Mouse (Mus musculus) lung, embryonic 16.5 days (tissue): ENCODE data around the gene Ccdc171. TPM values are rescaled to one million over a fixed set of nuclear protein-coding genes. Genes with fewer than 3 reads are reported as not detected.
"Not testable (repeated sequence)": the region's sequence is repeated elsewhere in the genome, so short reads cannot be mapped to it uniquely, and the experiment has no call there.

Source experiments
- ATAC-seq: fragments of 200-750 bp; cut with Nextera tagmentation; 2 replicates; pipeline ENCODE4 v1.8.0; 2017; ENCODE audit warnings: low read depth, mild to moderate bottlenecking, moderate library complexity
- H3K27ac ChIP-seq: fragments of 300-500 bp; sonication (generic); 2 replicates; pipeline ENCODE4 v1.5.1; 2014; ENCODE audit warnings: mild to moderate bottlenecking, control low read depth, low read length
- H3K27me3 ChIP-seq: fragments of 300-500 bp; sonication (generic); 2 replicates; pipeline ENCODE4 v1.6.1; 2014; ENCODE audit warnings: low read depth, low read length, mixed read lengths; ENCODE audit not compliant: control insufficient read depth, insufficient read depth
- H3K36me3 ChIP-seq: fragments of 300-500 bp; sonication (generic); 2 replicates; pipeline ENCODE4 v1.6.1; 2014; ENCODE audit warnings: low read length; ENCODE audit not compliant: control insufficient read depth, insufficient read depth
- H3K4me1 ChIP-seq: fragments of 300-500 bp; sonication (generic); replicated peaks from 2 replicates; pipeline ENCODE4 v1.6.1; 2014; ENCODE audit warnings: low read length, mixed read lengths; ENCODE audit not compliant: control insufficient read depth, insufficient read depth
- H3K4me2 ChIP-seq: fragments of 300-500 bp; sonication (generic); 2 replicates; pipeline ENCODE4 v1.6.1; 2014; ENCODE audit warnings: low read depth, low read length, control low read depth
- H3K4me3 ChIP-seq: fragments of 300-500 bp; sonication (generic); 2 replicates; pipeline ENCODE4 v1.5.1; 2014; ENCODE audit warnings: mild to moderate bottlenecking, low read length, control low read depth
- H3K9ac ChIP-seq: fragments of 300-500 bp; sonication (generic); 2 replicates; pipeline ENCODE4 v1.6.1; 2014; ENCODE audit warnings: low read length, control low read depth
- H3K9me3 ChIP-seq: fragments of 300-500 bp; sonication (generic); 2 replicates; pipeline ENCODE4 v1.6.1; 2016; ENCODE audit warnings: low read length; ENCODE audit not compliant: control insufficient read depth
- WGBS: fragments of 180-500 bp; shearing (Covaris S2); extraction: QIAGEN DNeasy Blood & Tissue Kit; methylation state at CpG from one replicate; pipeline ENCODE4 v1.1.7; 2014; 5-methylcytosine and 5-hydroxymethylcytosine counted together
- polyA plus RNA-seq: library from polyadenylated mRNA; unstranded; fragments of >200 nt; fragmentation: Nextera tagmentation; extraction: Ambion mirVana; gene quantifications from 2 replicates; pipeline ENCODE4 v1.2.1, GENCODE M21; 2015

The Ccdc171 gene
- 3.4 and 4.5 TPM in 2 replicates for polyA plus RNA-seq

GRCm38 (mm10) chr4:83524843-83525689 is at the start of gene Ccdc171:
Ccdc171 (plus strand) TSS chr4:83525545.
- no peaks in the 10 kb centered on the region for H3K4me1 ChIP-seq
- H3K27me3 ChIP-seq, result no peaks in the 10 kb centered on the region
- H3K27ac ChIP-seq, result peak within 1 kb of the TSS; percentile 90
- ATAC-seq, result peak; percentile 98
- H3K9me3 ChIP-seq, result no peaks in the 10 kb centered on the region
- peak within 1 kb of the TSS; percentile 89 for H3K9ac ChIP-seq
- H3K4me3 ChIP-seq, result peak within 1 kb of the TSS; percentile 79
- peak within 1 kb of the TSS; percentile 94 for H3K4me2 ChIP-seq
- no peaks in the 10 kb centered on the region for H3K36me3 ChIP-seq
- under 1% methylated on average over 56 of the region's 73 CpGs for WGBS

GRCm38 (mm10) chr4:83485250-83485649 is 40.1 kb upstream of the Ccdc171 start:
- peak overlapping the region; percentile 57 for H3K4me2 ChIP-seq

DNA sequence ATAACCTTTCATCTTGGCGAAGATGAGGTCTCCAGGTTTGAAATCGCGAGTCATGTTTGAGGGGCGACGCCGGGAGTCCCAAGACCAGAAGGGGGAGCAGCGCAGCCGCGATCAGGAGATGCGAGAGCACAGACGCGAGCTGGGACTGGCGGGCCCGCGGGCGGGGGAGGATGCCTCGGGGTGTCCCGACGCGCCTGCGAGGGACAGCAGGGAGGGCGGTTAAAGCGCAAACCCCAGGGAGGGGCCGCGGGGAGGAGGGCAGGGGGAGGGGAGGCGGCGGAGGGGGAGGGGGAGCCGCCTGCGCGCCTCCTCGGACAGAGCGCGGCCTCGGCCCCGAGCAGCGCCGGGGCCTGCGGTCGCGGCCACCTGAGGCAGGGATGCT is 39.6 kb upstream of the Ccdc171 start:
- no peaks in the 10 kb centered on the region for H3K27me3 ChIP-seq
- peak; percentile 88 for ATAC-seq
- peak overlapping the region; percentile 57 for H3K4me2 ChIP-seq
- peaks cover 6% of the 10 kb centered on the region for H3K36me3 ChIP-seq
- WGBS, result 0% methylated on average over 17 of the region's 40 CpGs
- peak overlapping the region; percentile 88 for H3K4me3 ChIP-seq
- H3K9me3 ChIP-seq, result no peaks in the 10 kb centered on the region
- peak overlapping the region; percentile 96 for H3K27ac ChIP-seq
- H3K4me1 ChIP-seq, result peaks cover 9% of the 10 kb centered on the region
- H3K9ac ChIP-seq, result peak overlapping the region; percentile 84

More at GRCm38 (mm10) chr4:83485250-83485649, 40.1 kb upstream of the Ccdc171 start:
- peaks cover 6% of the 10 kb centered on the region for H3K36me3 ChIP-seq
- no peaks in the 10 kb centered on the region for H3K9me3 ChIP-seq
- H3K27ac ChIP-seq, result peak overlapping the region; percentile 96; the same call in 1 of the 2 replicates
- H3K9ac ChIP-seq, result peak overlapping the region; percentile 84
- peak overlapping the region; percentile 88 for H3K4me3 ChIP-seq
- no peak for ATAC-seq
- no peaks in the 10 kb centered on the region for H3K27me3 ChIP-seq
- WGBS, result 20% methylated on average over 12 of the region's 12 CpGs
- peaks cover 9% of the 10 kb centered on the region for H3K4me1 ChIP-seq

- H3K9me3 ChIP-seq, result no peaks in the 10 kb centered on the region
- H3K36me3 ChIP-seq, result peaks cover 6% of the 10 kb centered on the region
- H3K4me2 ChIP-seq, result peak within 1 kb of the TSS; percentile 57
- peak; percentile 92 for ATAC-seq
- WGBS, result under 1% methylated on average over 45 of the region's 86 CpGs
- H3K4me3 ChIP-seq, result peak within 1 kb of the TSS; percentile 88
- H3K27ac ChIP-seq, result peak within 1 kb of the TSS; percentile 96
- H3K9ac ChIP-seq, result peak within 1 kb of the TSS; percentile 84
- H3K4me1 ChIP-seq, result peaks cover 9% of the 10 kb centered on the region
- no peaks in the 10 kb centered on the region for H3K27me3 ChIP-seq
Measured at GRCm38 (mm10) chr4:83486117-83486901, 39.0 kb upstream of the Ccdc171 start, which contains the start of gene Psip1. Psip1 (minus strand) TSS chr4:83486459.

DNA sequence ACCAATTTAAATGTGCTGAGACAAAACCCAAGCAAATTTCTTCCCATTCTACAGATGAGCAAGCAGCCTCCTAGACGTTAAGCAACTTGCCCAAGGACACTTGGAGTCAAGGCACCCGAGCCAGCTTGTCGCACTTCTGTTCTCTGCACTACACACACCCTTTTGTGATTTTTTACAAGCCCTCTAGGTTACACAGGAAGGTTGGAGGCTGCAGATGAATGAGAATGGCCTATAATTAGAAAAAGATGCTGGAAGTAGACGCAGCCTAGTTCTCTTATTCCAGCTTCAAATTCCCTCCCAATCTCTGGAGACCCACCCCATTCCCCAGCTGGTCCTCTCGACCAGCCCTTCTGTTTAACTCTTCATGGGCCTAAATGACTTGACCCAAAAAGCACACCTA is 36.2 kb upstream of the Ccdc171 start:
- Histone ChIP-seq H3K4me1 (peaks cover 9% of the 10 kb centered on the region), H3K9ac (no peak overlapping the region), H3K27me3 (no peaks in the 10 kb centered on the region), H3K27ac (no peak overlapping the region), H3K9me3 (no peaks in the 10 kb centered on the region), H3K4me3 (no peak overlapping the region), H3K4me2 (no peak overlapping the region), H3K36me3 (no peaks in the 10 kb centered on the region)
- ATAC-seq, result no peak
- 29% methylated on average over 5 of the region's 5 CpGs for WGBS

DNA sequence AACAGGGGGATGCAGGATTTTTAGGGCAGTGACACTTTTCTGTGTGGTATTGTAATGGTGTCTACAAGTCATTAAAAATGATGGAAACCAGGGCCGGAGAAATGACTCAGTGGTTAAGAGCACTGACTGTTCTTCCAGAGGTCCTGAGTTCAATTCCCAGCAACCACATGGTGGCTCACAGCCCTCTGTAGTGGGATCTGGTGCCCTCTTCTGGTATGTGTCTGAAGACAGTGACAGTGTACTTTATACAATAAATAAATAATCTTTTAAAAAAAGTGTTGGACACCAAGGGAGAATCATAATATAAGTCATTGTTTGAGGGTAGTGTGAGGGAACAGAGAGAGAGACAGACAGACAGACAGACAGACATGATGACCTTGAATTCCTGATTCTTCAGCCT is 32.2 kb upstream of the Ccdc171 start:
- H3K4me1 ChIP-seq, result no peaks in the 10 kb centered on the region
- H3K4me2 ChIP-seq, result no peak overlapping the region
- H3K9ac ChIP-seq, result no peak overlapping the region
- no peak for ATAC-seq
- H3K4me3 ChIP-seq, result no peak overlapping the region
- no peaks in the 10 kb centered on the region for H3K36me3 ChIP-seq
- WGBS, result 93% methylated on average over 1 of the region's 1 CpGs
- H3K27ac ChIP-seq, result no peak overlapping the region
- no peaks in the 10 kb centered on the region for H3K9me3 ChIP-seq
- no peaks in the 10 kb centered on the region for H3K27me3 ChIP-seq

- H3K27ac ChIP-seq, H3K4me3 ChIP-seq, ATAC-seq, H3K4me1 ChIP-seq, H3K27me3 ChIP-seq, H3K9ac ChIP-seq, H3K4me2 ChIP-seq, H3K36me3 ChIP-seq, H3K9me3 ChIP-seq: not testable (repeated sequence)
- 83% methylated on average over 5 of the region's 5 CpGs for WGBS
Measured at GRCm38 (mm10) chr4:83497013-83497412, 28.3 kb upstream of the Ccdc171 start.

DNA sequence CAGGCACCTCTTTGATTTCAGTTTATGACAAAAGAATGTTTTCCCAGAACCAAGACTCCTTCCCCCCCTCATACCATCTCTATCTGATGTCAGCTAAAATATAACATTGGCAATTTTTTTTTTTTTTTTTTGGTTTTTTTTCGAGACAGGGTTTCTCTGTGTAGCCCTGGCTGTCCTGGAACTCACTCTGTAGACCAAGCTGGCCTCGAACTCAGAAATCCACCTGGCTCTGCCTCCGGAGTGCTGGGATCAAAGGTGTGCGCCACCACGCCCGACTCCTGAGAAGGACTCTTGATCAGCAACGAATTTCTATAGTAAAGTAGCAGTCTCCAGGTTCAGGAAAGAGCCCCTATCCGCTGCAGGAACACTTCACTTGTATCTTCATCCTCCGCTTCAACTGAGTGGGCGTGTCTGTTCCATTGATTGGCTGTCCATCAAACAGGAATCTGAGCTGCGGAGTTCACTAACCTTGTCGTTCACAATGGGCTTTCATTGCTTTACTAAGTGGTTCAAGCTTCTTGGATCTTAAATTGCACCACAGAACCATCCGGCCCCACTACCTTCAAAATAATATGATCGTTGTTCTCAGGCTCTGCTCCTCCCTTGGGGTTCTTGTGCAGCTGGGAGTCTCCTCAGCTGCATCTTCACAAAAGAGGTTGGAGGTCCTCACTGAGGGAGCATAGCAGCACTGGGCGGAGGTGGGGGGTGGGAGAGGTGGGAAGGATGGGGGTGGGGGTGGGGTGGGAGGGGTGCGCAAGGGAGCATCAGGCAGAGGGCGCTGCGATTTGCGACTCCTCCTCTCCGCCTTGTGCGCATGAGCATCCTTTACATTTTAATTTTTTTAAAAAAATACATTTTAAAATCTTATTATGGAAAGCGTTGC is 24.9 kb upstream of the Ccdc171 start:
- no peak overlapping the region for H3K9ac ChIP-seq
- H3K27me3 ChIP-seq, result no peaks in the 10 kb centered on the region
- H3K9me3 ChIP-seq, result no peaks in the 10 kb centered on the region
- H3K4me1 ChIP-seq, result no peaks in the 10 kb centered on the region
- H3K27ac ChIP-seq, result no peak overlapping the region
- peak overlapping the region; percentile 27 for H3K4me3 ChIP-seq
- ATAC-seq, result peak; percentile 28
- H3K36me3 ChIP-seq, result no peaks in the 10 kb centered on the region
- peak overlapping the region; percentile 48 for H3K4me2 ChIP-seq
- WGBS, result 11% methylated on average over 22 of the region's 22 CpGs
